Mouse (Mus musculus) E14TG2a.4 (cell line): ENCODE data around the gene Shd.

ENCODE experiments used
- CTCF ChIP-seq: conservative IDR thresholded peaks from 2 replicates; pipeline ENCODE4 v1.5.1; 2014; ENCODE audit warnings: low read length
- NANOG ChIP-seq: IDR thresholded peaks from 2 replicates; pipeline ENCODE4 v1.6.1; 2014; ENCODE audit warnings: borderline replicate concordance, low read length, mixed read lengths
- POU5F1 ChIP-seq: IDR thresholded peaks from 2 replicates; pipeline ENCODE4 v1.6.1; 2014; ENCODE audit warnings: low read length, borderline replicate concordance

DNA sequence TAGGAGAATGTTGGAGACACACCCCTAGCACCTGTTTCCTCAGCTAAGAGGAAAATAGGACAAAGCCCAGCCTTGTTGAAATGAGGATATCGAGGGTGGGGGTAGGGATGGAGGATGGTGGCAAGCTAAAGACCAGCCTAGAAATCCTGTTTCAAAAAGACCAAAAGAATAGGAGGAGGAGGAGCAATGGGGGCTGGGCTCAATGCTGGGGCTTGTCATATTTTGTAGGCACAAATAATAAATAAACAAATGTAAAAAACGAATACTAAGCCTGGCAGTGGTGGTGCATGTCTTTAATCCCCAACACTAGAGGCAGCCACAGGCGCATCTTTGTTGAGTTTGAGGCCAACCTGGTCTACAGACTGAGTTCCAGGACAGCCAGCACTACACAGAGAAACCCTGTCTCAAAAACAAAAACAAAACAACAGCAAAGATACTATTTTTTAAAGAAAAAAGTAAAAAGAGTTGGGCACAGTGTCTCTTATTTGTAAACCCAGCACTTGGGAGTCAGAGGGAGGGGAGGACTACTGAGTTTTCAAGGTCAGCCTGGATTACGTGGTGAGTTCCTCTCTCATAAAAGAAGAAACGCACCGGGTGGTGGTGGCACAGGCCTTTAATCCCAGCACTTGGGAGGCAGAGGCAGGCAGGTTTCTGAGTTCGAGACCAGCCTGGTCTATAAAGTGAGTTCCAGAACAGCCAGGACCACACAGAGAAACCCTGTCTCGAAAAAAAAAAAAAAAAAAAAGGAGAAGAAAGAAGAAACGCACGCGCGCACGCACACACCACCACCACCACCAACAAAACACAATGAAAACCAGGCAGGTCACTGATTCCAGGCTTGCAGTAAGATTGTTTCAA, 12.3 kb upstream of the Shd start:
- TF ChIP-seq CTCF (no peak), NANOG (no peak), POU5F1 (no peak)
